Mouse (Mus musculus) embryonic facial prominence, embryonic 11.5 days (tissue): ENCODE data around the gene Bcam. TPM values are rescaled to one million over a fixed set of nuclear protein-coding genes. Genes with fewer than 3 reads are reported as not detected.

Experiments
- ATAC-seq: fragments of 200-750 bp; cut with Nextera tagmentation; replicated peaks from 2 replicates; pipeline ENCODE4 v1.8.0; 2017; ENCODE audit warnings: low read depth; ENCODE audit not compliant: insufficient number of reproducible peaks, low FRiP score, low TSS enrichment
- DNase-seq: peaks from one replicate; pipeline ENCODE4 v3.0.0-alpha.2; 2015; ENCODE audit warnings: low spot score
- H3K27ac ChIP-seq: fragments of 300-500 bp; sonication (generic); replicated peaks from 2 replicates; pipeline ENCODE4 v1.5.1; 2014; ENCODE audit warnings: mild to moderate bottlenecking, low read depth, low read length, control low read depth
- H3K27me3 ChIP-seq: fragments of 300-500 bp; sonication (generic); 2 replicates; pipeline ENCODE4 v1.6.1; 2014; ENCODE audit warnings: mild to moderate bottlenecking, low read length, moderate library complexity, mixed read lengths; ENCODE audit not compliant: control insufficient read depth, insufficient read depth
- H3K36me3 ChIP-seq: fragments of 300-500 bp; sonication (generic); replicated peaks from 2 replicates; pipeline ENCODE4 v1.6.1; 2014; ENCODE audit warnings: low read depth, mild to moderate bottlenecking, low read length, moderate library complexity, mixed read lengths; ENCODE audit not compliant: control insufficient read depth, insufficient read depth
- H3K4me1 ChIP-seq: fragments of 300-500 bp; sonication (generic); 2 replicates; pipeline ENCODE4 v1.6.1; 2014; ENCODE audit warnings: low read length, mixed read lengths; ENCODE audit not compliant: control insufficient read depth, insufficient read depth
- H3K4me2 ChIP-seq: fragments of 300-500 bp; sonication (generic); 2 replicates; pipeline ENCODE4 v1.6.1; 2014; ENCODE audit warnings: low read depth, mild to moderate bottlenecking, control low read depth, low read length, moderate library complexity
- H3K4me3 ChIP-seq: fragments of 300-500 bp; sonication (generic); 2 replicates; pipeline ENCODE4 v1.5.1; 2014; ENCODE audit warnings: low read depth, low read length, control low read depth
- H3K9ac ChIP-seq: fragments of 300-500 bp; sonication (generic); replicated peaks from 2 replicates; pipeline ENCODE4 v1.6.1; 2014; ENCODE audit warnings: mild to moderate bottlenecking, control low read depth, low read length
- H3K9me3 ChIP-seq: fragments of 300-500 bp; sonication (generic); replicated peaks from 2 replicates; pipeline ENCODE4 v1.6.1; 2016; ENCODE audit warnings: mild to moderate bottlenecking, low read length, inconsistent platforms, mixed read lengths; ENCODE audit not compliant: control insufficient read depth
- WGBS: fragments of 180-500 bp; shearing (Covaris S2); extraction: QIAGEN DNeasy Blood & Tissue Kit; methylation state at CpG from one replicate; pipeline ENCODE4 v1.1.7; 2014; 5-methylcytosine and 5-hydroxymethylcytosine counted together
- polyA plus RNA-seq: library from polyadenylated mRNA; unstranded; fragments of >200 nt; fragmentation: Nextera tagmentation; extraction: Ambion mirVana; gene quantifications from 2 replicates; pipeline ENCODE4 v1.2.1, GENCODE M21; 2014

Gene Bcam
- polyA plus RNA-seq, 1 experiment from 2014 or later, result 43.8 TPM

- Histone ChIP-seq H3K9me3 (no peaks in the 10 kb centered on the region), H3K4me1 (peaks cover 14% of the 10 kb centered on the region), H3K27ac (no peak overlapping the region), H3K4me2 (peak overlapping the region; percentile 82), H3K36me3 (no peaks in the 10 kb centered on the region), H3K27me3 (peaks cover 5% of the 10 kb centered on the region; the same call in 1 of the 2 replicates), H3K4me3 (peak overlapping the region; percentile 34), H3K9ac (peak overlapping the region; percentile 62)
- ATAC-seq (peak; percentile 8), DNase-seq (no peak)
- 7% methylated on average over 16 of the region's 16 CpGs for WGBS
Measured at GRCm38 (mm10) chr7:19769434-19770374, 1.1 kb downstream of the Bcam start.

- DNase-seq, result no peak
- no peak overlapping the region for H3K9ac ChIP-seq
- peaks cover 5% of the 10 kb centered on the region; the same call in 1 of the 2 replicates for H3K27me3 ChIP-seq
- H3K27ac ChIP-seq, result no peak overlapping the region
- ATAC-seq, result no peak
- 26% methylated on average over 4 of the region's 4 CpGs for WGBS
- H3K9me3 ChIP-seq, result no peaks in the 10 kb centered on the region
- H3K4me2 ChIP-seq, result peak overlapping the region; percentile 13; the same call in 1 of the 2 replicates
- peaks cover 14% of the 10 kb centered on the region for H3K4me1 ChIP-seq
- no peak overlapping the region for H3K4me3 ChIP-seq
- no peaks in the 10 kb centered on the region for H3K36me3 ChIP-seq
Measured at GRCm38 (mm10) chr7:19769001-19769400, 1.8 kb downstream of the Bcam start.

GRCm38 (mm10) chr7:19768251-19768650 lies 2.6 kb downstream of the Bcam start:
- H3K9ac ChIP-seq, result no peak overlapping the region
- H3K4me1 ChIP-seq, result peaks cover 14% of the 10 kb centered on the region
- no peak overlapping the region for H3K27ac ChIP-seq
- 62% methylated on average over 14 of the region's 14 CpGs for WGBS
- no peaks in the 10 kb centered on the region for H3K9me3 ChIP-seq
- DNase-seq (no peak), ATAC-seq (no peak)
- H3K4me3 ChIP-seq, result no peak overlapping the region
- H3K4me2 ChIP-seq, result no peak overlapping the region
- no peaks in the 10 kb centered on the region for H3K36me3 ChIP-seq
- H3K27me3 ChIP-seq, result peaks cover 5% of the 10 kb centered on the region; the same call in 1 of the 2 replicates

- Histone ChIP-seq H3K9ac (no peak overlapping the region), H3K4me2 (no peak overlapping the region), H3K4me1 (0 out of 2 replicates have a peak, but pooled peaks cover 3% of the 10 kb centered on the region), H3K27ac (no peak overlapping the region), H3K27me3 (peaks cover 5% of the 10 kb centered on the region; the same call in 1 of the 2 replicates), H3K4me3 (no peak overlapping the region), H3K36me3 (no peaks in the 10 kb centered on the region), H3K9me3 (no peaks in the 10 kb centered on the region)
- WGBS, result 93% methylated on average over 8 of the region's 9 CpGs
- DNase-seq, result no peak
- no peak for ATAC-seq
Measured at GRCm38 (mm10) chr7:19764581-19764980, 6.2 kb downstream of the Bcam start.

GRCm38 (mm10) chr7:19763829-19764477 lies 6.9 kb downstream of the Bcam start:
- Histone ChIP-seq H3K27ac (no peak overlapping the region), H3K4me1 (0 out of 2 replicates have a peak, but pooled peaks cover 1% of the 10 kb centered on the region), H3K9me3 (no peaks in the 10 kb centered on the region), H3K4me2 (no peak overlapping the region), H3K9ac (no peak overlapping the region), H3K4me3 (no peak overlapping the region), H3K36me3 (no peaks in the 10 kb centered on the region), H3K27me3 (no peaks in the 10 kb centered on the region)
- no peak for DNase-seq
- ATAC-seq, result no peak
- 85% methylated on average over 13 of the region's 13 CpGs for WGBS

GRCm38 (mm10) chr7:19762283-19762682 lies 8.5 kb downstream of the Bcam start:
- no peak overlapping the region for H3K4me2 ChIP-seq
- H3K4me3 ChIP-seq, result no peak overlapping the region
- H3K9ac ChIP-seq, result no peak overlapping the region
- no peaks in the 10 kb centered on the region for H3K36me3 ChIP-seq
- DNase-seq (no peak), ATAC-seq (no peak)
- no peaks in the 10 kb centered on the region for H3K9me3 ChIP-seq
- no peaks in the 10 kb centered on the region for H3K4me1 ChIP-seq
- no peaks in the 10 kb centered on the region for H3K27me3 ChIP-seq
- no peak overlapping the region for H3K27ac ChIP-seq
- WGBS, result 74% methylated on average over 11 of the region's 11 CpGs

- Histone ChIP-seq H3K36me3 (no peaks in the 10 kb centered on the region), H3K4me3 (no peak overlapping the region), H3K4me2 (no peak overlapping the region), H3K9ac (no peak overlapping the region), H3K27me3 (no peaks in the 10 kb centered on the region), H3K27ac (no peak overlapping the region), H3K4me1 (no peaks in the 10 kb centered on the region; the same call in 1 of the 2 replicates), H3K9me3 (no peaks in the 10 kb centered on the region)
- no peak for ATAC-seq
- WGBS, result 87% methylated on average over 13 of the region's 13 CpGs
- no peak for DNase-seq
Measured at GRCm38 (mm10) chr7:19760021-19760420, 10.8 kb downstream of the Bcam start.

GRCm38 (mm10) chr7:19758623-19759022 lies 12.2 kb downstream of the Bcam start:
- Histone ChIP-seq H3K9ac (no peak overlapping the region), H3K27ac (no peak overlapping the region), H3K36me3 (no peaks in the 10 kb centered on the region), H3K4me2 (no peak overlapping the region), H3K9me3 (no peaks in the 10 kb centered on the region), H3K4me3 (no peak overlapping the region), H3K27me3 (no peaks in the 10 kb centered on the region), H3K4me1 (no peaks in the 10 kb centered on the region; the same call in 1 of the 2 replicates)
- DNase-seq (no peak), ATAC-seq (no peak)
- 90% methylated on average over 13 of the region's 13 CpGs for WGBS
